Mouse (Mus musculus) megakaryocyte, adult 5-6 weeks (primary cell): Measurements from ENCODE around the gene Smtnl2. TPM values are rescaled to one million over a fixed set of nuclear protein-coding genes. Genes with fewer than 3 reads are reported as not detected.
A peak's percentile ranks its signal among the peaks of the same experiment; 100 is the strongest.
"Not testable (repeated sequence)": the region's sequence is repeated elsewhere in the genome, so short reads cannot be mapped to it uniquely, and the experiment has no call there.

Experiments
- ATAC-seq: 2 replicates; pipeline ENCODE4 v1.8.0; 2016; ENCODE audit warnings: mild to moderate bottlenecking, inconsistent platforms; ENCODE audit not compliant: poor library complexity, severe bottlenecking
- total RNA-seq, 2 experiments: library from RNA; stranded (forward) in 1 of 2; stranded (reverse) in 1 of 2; fragments of 153-499, 151-499 nt in 1 of 2; fragments of 221-1000, 200-1000 nt in 1 of 2; gene quantifications; 2 replicates each; pipeline versions ENCODE4 v1.2.3 to v1.2.4; 2015 to 2017

Smtnl2 gene
- not detected in 2 replicates for total RNA-seq (2015)
- total RNA-seq (2017): not detected in 2 replicates

- peak; percentile 47 for ATAC-seq
These were observed at the start of gene Smtnl2 for GRCm38 (mm10) chr11:72411093-72411921. Gene Smtnl2 (minus strand): TSS chr11:72411713.

- ATAC-seq: peak; percentile 23
These were observed 47.0 kb upstream of the Smtnl2 start for GRCm38 (mm10) chr11:72458502-72458901.

- peak; percentile 74 for ATAC-seq
These were observed 46.5 kb upstream of the Smtnl2 start for GRCm38 (mm10) chr11:72457995-72458496.

GRCm38 (mm10) chr11:72455694-72456093 is 44.2 kb upstream of the Smtnl2 start:
- no peak for ATAC-seq

GRCm38 (mm10) chr11:72453105-72453953 is 41.8 kb upstream of the Smtnl2 start:
- no peak for ATAC-seq

GRCm38 (mm10) chr11:72452140-72452665 is 40.7 kb upstream of the Smtnl2 start:
- ATAC-seq: no peak

- ATAC-seq: 0 out of 2 replicates have a peak, but pooled peaks have one; percentile 22
These were observed 36.0 kb upstream of the Smtnl2 start for GRCm38 (mm10) chr11:72447475-72447874.

GRCm38 (mm10) chr11:72446311-72447105 is 35.0 kb upstream of the Smtnl2 start:
- ATAC-seq: peak; percentile 72

GRCm38 (mm10) chr11:72440965-72441664 is 29.6 kb upstream of the Smtnl2 start, which contains the start of gene Mybbp1a:
Gene Mybbp1a (plus strand): TSS chr11:72441355.
- peak; percentile 99 for ATAC-seq

GRCm38 (mm10) chr11:72440597-72440964 is 29.1 kb upstream of the Smtnl2 start:
- ATAC-seq: not testable (repeated sequence)

- no peak for ATAC-seq
These were observed 26.9 kb upstream of the Smtnl2 start for GRCm38 (mm10) chr11:72438411-72438810.

- no peak for ATAC-seq
These were observed 25.5 kb upstream of the Smtnl2 start for GRCm38 (mm10) chr11:72436756-72437650.

- ATAC-seq: no peak
These were observed 24.8 kb upstream of the Smtnl2 start for GRCm38 (mm10) chr11:72436271-72436670.

- no peak for ATAC-seq
These were observed 24.2 kb upstream of the Smtnl2 start for GRCm38 (mm10) chr11:72435694-72436045.

- ATAC-seq: no peak
These were observed 23.6 kb upstream of the Smtnl2 start, which contains the start of gene Ggt6 for GRCm38 (mm10) chr11:72434963-72435693. Gene Ggt6 (plus strand): TSS chr11:72435526.

GRCm38 (mm10) chr11:72430311-72431068 is 19.0 kb upstream of the Smtnl2 start:
- ATAC-seq: not testable (repeated sequence)

GRCm38 (mm10) chr11:72429288-72429690 is 17.8 kb upstream of the Smtnl2 start:
- peak; percentile 99 for ATAC-seq
